Mouse (Mus musculus): ENCODE results near the gene 1700025G04Rik. TPM values are rescaled to one million over a fixed set of nuclear protein-coding genes. Genes with fewer than 3 reads are reported as not detected.

The 1700025G04Rik gene
- total and polyA plus RNA-seq, 3 experiments = 1.5 to 19.5 (median 12.8) TPM

DNA sequence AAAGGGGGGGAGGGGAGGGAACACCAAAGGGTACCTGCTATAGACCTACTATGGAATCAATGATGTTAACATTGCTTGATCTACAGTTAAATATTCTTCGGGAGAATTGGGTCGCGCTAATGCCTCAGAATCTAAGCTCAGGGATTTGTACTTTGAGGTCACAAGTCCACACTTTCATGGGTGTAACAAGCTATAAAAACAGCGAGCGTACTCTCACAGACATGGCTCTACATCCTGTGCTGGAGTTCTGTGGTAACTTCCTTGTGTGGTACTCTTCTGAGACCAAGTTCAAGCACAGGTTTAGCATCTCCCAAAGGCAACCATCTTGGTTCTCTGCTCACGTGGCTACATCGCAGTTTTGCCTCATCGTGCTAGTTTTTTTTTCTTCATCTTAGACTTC lies 227.8 kb downstream of the 1700025G04Rik start:
- dilution Hi-C loops (cut with MboI; ENCODE audit: extremely low pct_ligation_motif_present, extremely low pct_unique_long_range_greater_than_20kb, low sequenced_read_pairs) = no loop called here
- in situ Hi-C loops (cut with MboI; ENCODE audit: low pct_ligation_motif_present, low pct_unique_long_range_greater_than_20kb, low sequenced_read_pairs) = no loop called here
- Histone ChIP-seq H3K27ac (ENCODE audit: insufficient read depth, low read depth) (no peak overlapping the region), H3K4me3 (replicated peaks in 1 of 3; ENCODE audit: low read depth in 2 of 3, low read length in 2 of 3, poor library complexity in 1 of 3) (no peak overlapping the region), H3K4me1 (ENCODE audit: control insufficient read depth in 1 of 2, insufficient read depth in 2 of 2) (no peaks in the 10 kb centered on the region), H3K27me3 (replicated peaks) (no peaks in the 10 kb centered on the region), H3K79me2 (replicated peaks; ENCODE audit: control insufficient read depth, extremely low read depth, insufficient read depth, poor library complexity, severe bottlenecking) (no peaks in the 10 kb centered on the region), H3K36me3 (replicated peaks in 1 of 2; ENCODE audit: control insufficient read depth in 1 of 2, insufficient read depth in 1 of 2, low read length in 1 of 2) (no peaks in the 10 kb centered on the region), H3K4me2 (ENCODE audit: insufficient read depth, low read depth, poor library complexity, severe bottlenecking) (no peak overlapping the region), H3K9ac (ENCODE audit: insufficient read depth, low read depth) (no peak overlapping the region), H3K9me3 (replicated peaks; ENCODE audit: low read length) (no peaks in the 10 kb centered on the region)
- TF ChIP-seq KAT2A (IDR thresholded peaks at IDR 0.05; ENCODE audit: insufficient replicate concordance, low read length) (no peak), CHD2 (IDR thresholded peaks at IDR 0.05; ENCODE audit: low read length) (no peak)
- DNase-seq (ENCODE audit: extremely low read depth) = no peak

DNA sequence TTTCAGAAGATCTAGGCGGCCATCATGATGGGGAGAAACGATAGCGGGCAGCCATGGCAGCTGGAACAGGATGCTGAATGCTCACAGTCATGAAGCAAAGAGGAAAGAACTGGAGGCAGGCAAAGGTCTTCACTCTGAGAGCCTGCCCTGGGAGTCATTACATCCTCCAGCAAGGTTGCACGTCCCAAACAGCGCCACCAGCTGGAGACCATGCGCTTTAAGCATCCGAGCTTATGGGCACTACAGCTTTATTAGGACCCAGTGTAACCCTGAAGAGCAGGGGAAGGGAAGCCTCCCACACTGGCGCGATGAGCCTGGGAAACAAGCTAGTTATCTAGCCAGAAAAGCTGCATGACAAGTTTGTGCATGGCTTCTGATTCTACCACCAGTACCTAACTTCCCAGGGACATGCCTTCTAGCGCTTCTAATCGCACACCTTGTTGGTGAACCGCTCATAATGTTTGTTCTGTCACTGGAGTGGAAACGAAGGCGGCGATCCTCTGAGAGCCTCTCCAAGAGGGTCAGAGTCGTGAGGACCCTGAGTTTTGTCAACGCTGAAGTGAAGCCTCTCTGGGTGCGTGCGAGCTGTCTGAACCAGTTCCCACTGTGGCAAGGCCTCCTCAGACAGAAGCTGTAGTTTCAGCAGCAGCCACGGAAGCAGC lies 228.5 kb downstream of the 1700025G04Rik start:
- Histone ChIP-seq H3K9me3 (replicated peaks; ENCODE audit: low read length) (no peaks in the 10 kb centered on the region), H3K4me2 (ENCODE audit: insufficient read depth, low read depth, poor library complexity, severe bottlenecking) (no peak overlapping the region), H3K27ac (ENCODE audit: insufficient read depth, low read depth) (no peak overlapping the region), H3K4me1 (ENCODE audit: control insufficient read depth in 1 of 2, insufficient read depth in 2 of 2) (no peaks in the 10 kb centered on the region), H3K4me3 (replicated peaks in 1 of 3; ENCODE audit: low read depth in 2 of 3, low read length in 2 of 3, poor library complexity in 1 of 3) (no peak overlapping the region), H3K27me3 (replicated peaks) (no peaks in the 10 kb centered on the region), H3K36me3 (replicated peaks in 1 of 2; ENCODE audit: control insufficient read depth in 1 of 2, insufficient read depth in 1 of 2, low read length in 1 of 2) (no peaks in the 10 kb centered on the region), H3K9ac (ENCODE audit: insufficient read depth, low read depth) (no peak overlapping the region), H3K79me2 (replicated peaks; ENCODE audit: control insufficient read depth, extremely low read depth, insufficient read depth, poor library complexity, severe bottlenecking) (no peaks in the 10 kb centered on the region)
- dilution Hi-C loops (cut with MboI; ENCODE audit: extremely low pct_ligation_motif_present, extremely low pct_unique_long_range_greater_than_20kb, low sequenced_read_pairs) = no loop called here
- DNase-seq (ENCODE audit: extremely low read depth) = peak; percentile 6
- TF ChIP-seq CTCF (conservative IDR thresholded peaks at IDR 0.05 in 1 of 2, IDR thresholded peaks at IDR 0.05 in 1 of 2; ENCODE audit: low read depth in 2 of 2, low read length in 2 of 2) (peak in 1 of 2 experiments; percentile 26; a peak in 2 of 4 replicates), MYC (IDR thresholded peaks at IDR 0.05; ENCODE audit: low read depth, low read length) (no peak), MAX (IDR thresholded peaks at IDR 0.05; ENCODE audit: low read length) (no peak), MEF2A (IDR thresholded peaks at IDR 0.05; ENCODE audit: borderline replicate concordance, low read depth, low read length) (no peak), BHLHE40 (IDR thresholded peaks at IDR 0.05; ENCODE audit: low read depth, low read length) (no peak), UBTF (IDR thresholded peaks at IDR 0.05; ENCODE audit: low read depth, low read length) (no peak)
- in situ Hi-C loops (cut with MboI; ENCODE audit: low pct_ligation_motif_present, low pct_unique_long_range_greater_than_20kb, low sequenced_read_pairs) = no loop called here

DNA sequence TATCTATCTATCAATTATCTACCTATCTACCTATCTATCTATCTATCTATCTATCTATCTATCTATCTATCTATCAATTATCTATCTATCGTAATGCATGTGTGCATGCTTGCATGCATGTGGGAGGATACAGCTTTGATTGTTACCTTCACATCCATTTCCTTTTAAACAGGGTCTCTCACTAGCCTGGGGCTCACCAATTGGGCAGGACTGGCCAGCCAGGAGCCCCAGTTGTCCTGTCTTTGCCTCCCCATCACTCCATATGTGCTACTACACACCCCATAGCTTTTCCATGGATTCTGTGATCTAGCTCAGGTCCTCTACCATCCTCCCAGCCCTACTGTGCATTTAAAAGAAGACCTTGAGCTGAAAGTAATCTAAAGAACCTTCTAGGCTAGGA lies 231.5 kb downstream of the 1700025G04Rik start:
- dilution Hi-C loops (cut with MboI; ENCODE audit: extremely low pct_ligation_motif_present, extremely low pct_unique_long_range_greater_than_20kb, low sequenced_read_pairs) (no loop called here), in situ Hi-C loops (cut with MboI; ENCODE audit: low pct_ligation_motif_present, low pct_unique_long_range_greater_than_20kb, low sequenced_read_pairs) (no loop called here)
- Histone ChIP-seq H3K27me3 (replicated peaks) (no peaks in the 10 kb centered on the region), H3K9me3 (replicated peaks; ENCODE audit: low read length) (no peaks in the 10 kb centered on the region), H3K4me3 (replicated peaks in 1 of 3; ENCODE audit: low read depth in 2 of 3, low read length in 2 of 3, poor library complexity in 1 of 3) (no peak overlapping the region), H3K27ac (ENCODE audit: insufficient read depth, low read depth) (no peak overlapping the region), H3K36me3 (replicated peaks in 1 of 2; ENCODE audit: control insufficient read depth in 1 of 2, insufficient read depth in 1 of 2, low read length in 1 of 2) (no peaks in the 10 kb centered on the region), H3K4me2 (ENCODE audit: insufficient read depth, low read depth, poor library complexity, severe bottlenecking) (no peak overlapping the region), H3K79me2 (replicated peaks; ENCODE audit: control insufficient read depth, extremely low read depth, insufficient read depth, poor library complexity, severe bottlenecking) (no peaks in the 10 kb centered on the region), H3K4me1 (ENCODE audit: control insufficient read depth in 1 of 2, insufficient read depth in 2 of 2) (no peaks in the 10 kb centered on the region), H3K9ac (ENCODE audit: insufficient read depth, low read depth) (no peak overlapping the region)
- no peak for DNase-seq (ENCODE audit: extremely low read depth)
- TF ChIP-seq USF2 (conservative IDR thresholded peaks at IDR 0.05; ENCODE audit: low read depth, low read length) = no peak
- TF ChIP-seq RAD21 (IDR thresholded peaks at IDR 0.05; ENCODE audit: low read depth, low read length) = no peak
- TF ChIP-seq JUN (IDR thresholded peaks at IDR 0.05; ENCODE audit: insufficient read depth, low read depth, low read length) = no peak
- TF ChIP-seq MAFK (IDR thresholded peaks at IDR 0.05; ENCODE audit: insufficient replicate concordance, low read length) = no peak
- TF ChIP-seq SMC3 (IDR thresholded peaks at IDR 0.05; ENCODE audit: low read depth, low read length) = no peak
- no peak for TF ChIP-seq GABPA (IDR thresholded peaks at IDR 0.05; ENCODE audit: insufficient replicate concordance, low read depth, low read length)
- TF ChIP-seq CHD2 (IDR thresholded peaks at IDR 0.05; ENCODE audit: low read length) = no peak
- no peak for TF ChIP-seq ZKSCAN1 (IDR thresholded peaks at IDR 0.05; ENCODE audit: borderline replicate concordance, low read depth, low read length)
